Mouse (Mus musculus) spleen, adult 18-20 months (tissue): Measurements from ENCODE around the gene Crlf1.
"Not testable (repeated sequence)": the region's sequence is repeated elsewhere in the genome, so short reads cannot be mapped to it uniquely, and the experiment has no call there.

Source experiments
- DNase-seq, 2 experiments: peaks; one replicate each; pipeline ENCODE4 v3.0.0; 2022; ENCODE audit warnings: mixed read lengths in 2 of 2

Gene Crlf1

DNA sequence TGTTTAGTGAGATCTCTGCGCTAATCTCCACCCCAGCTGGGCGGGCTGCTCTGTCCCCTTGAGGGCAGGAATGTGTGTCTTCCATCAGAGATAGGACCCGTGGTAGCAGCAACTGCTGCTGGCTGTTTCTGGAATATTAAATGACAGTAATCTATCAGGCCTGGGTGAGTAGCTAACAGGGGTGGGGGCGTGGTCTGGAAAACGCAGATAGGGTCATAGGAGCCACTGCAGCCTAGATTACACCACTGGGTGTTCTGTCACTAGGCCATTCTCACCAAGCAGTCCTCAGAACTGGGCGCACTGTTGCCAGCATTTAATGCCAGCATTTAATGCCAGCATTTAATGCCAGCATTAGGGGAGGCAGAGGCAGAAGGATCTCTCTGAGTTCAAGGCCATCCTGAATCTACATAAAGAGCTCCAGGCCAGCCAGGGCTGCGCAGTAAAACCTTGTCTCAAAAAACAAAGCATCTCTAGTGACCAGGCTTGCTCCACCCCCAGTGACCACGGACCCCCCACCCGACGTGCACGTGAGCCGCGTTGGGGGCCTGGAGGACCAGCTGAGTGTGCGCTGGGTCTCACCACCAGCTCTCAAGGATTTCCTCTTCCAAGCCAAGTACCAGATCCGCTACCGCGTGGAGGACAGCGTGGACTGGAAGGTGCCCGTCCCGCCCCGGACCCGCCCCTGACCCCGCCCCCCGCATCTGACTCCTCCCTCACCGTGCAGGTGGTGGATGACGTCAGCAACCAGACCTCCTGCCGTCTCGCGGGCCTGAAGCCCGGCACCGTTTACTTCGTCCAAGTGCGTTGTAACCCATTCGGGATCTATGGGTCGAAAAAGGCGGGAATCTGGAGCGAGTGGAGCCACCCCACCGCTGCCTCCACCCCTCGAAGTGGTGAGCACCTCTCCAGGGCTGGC lies 7.7 kb downstream of the Crlf1 start:
- no peak for DNase-seq

DNA sequence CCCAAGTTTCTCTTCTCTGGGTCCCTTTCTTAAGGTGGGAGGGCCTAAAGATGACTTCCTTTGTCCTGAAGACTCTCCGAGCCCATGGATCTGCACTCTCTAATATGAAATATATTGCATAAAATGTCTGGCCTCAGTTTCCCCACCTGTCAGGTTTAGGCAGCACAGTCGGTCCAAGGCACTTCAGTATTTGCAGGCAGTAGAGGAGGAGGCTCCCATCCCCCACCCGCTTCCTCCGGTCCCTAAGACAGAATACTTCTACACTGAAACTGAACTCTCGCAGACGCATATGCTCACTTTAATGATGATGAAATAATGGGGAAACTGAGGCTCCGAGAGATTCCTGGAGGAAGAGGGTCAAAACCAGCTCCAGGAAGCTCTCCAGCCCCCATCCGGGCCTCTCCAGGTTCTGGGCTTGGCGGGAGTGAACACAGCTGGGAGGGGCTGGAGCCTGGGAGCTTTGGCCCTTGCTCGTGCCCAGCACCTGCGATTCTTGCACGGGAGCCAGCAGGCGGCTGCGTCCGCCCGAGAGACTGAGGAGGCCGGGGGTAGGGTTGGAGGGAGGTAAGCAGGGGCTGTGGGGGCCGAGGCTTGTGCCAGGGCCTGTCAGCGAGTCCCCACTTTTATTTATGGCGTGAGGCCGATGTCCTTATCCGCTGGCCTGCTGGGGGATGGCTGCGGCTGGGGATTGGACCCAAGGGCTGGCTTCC lies 9.0 kb downstream of the Crlf1 start:
- DNase-seq = no peak

DNA sequence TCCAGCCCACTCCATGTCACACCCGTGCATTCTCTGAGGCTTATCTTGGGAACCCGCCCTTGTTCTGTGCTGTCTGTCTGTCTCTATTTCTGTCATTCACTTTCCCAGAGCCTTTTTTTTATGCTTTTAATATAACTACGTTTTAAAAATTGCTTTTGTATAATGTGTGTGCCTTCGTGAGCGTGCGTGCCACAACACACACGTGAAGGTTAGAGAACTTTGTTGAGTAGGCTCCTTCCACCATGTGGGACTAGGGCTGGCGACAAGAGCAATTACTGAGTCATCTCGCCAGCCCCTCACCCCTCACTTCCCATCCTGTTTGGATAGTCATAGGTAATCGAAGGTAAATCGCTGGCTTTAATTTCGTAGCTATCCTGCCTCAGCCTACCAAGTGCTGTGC lies 9.6 kb downstream of the Crlf1 start:
- DNase-seq = no peak

DNA sequence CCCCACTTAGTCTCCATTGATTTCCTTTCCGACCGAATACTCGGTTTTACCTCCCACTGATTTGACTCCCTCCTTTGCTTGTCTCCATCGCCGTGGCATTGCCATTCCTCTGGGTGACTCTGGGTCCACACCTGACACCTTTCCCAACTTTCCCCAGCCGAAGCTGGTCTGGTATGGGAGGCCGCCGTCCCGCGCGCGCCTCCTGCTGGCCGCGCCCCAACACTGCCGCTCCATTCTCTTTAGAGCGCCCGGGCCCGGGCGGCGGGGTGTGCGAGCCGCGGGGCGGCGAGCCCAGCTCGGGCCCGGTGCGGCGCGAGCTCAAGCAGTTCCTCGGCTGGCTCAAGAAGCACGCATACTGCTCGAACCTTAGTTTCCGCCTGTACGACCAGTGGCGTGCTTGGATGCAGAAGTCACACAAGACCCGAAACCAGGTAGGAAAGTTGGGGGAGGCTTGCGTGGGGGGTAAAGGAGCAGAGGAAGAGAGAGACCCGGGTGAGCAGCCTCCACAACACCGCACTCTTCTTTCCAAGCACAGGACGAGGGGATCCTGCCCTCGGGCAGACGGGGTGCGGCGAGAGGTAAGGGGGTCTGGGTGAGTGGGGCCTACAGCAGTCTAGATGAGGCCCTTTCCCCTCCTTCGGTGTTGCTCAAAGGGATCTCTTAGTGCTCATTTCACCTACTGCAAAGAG lies 10.2 kb downstream of the Crlf1 start:
- DNase-seq = peak in 1 of 2 experiments; percentile 59

DNA sequence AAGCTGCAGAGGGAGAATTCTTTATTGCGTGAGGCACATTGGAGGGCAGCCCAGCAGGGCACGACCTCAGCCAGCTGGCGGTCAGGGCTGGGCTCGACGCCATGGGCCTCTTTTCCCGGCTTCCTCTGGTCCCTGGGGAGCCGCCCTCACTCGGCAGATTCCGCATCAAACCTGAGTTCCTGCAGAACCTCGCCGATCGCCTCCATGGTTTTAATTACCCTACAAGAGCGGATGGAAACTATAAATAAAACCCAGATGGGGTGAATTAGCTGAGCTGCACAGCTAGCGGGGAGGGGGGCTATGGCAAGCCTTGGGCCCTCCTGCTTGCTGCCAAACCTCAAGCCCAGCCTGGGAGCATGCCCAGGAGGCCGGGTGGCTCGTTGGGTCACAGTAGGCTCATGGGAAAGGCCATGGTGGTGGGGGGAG lies 11.3 kb downstream of the Crlf1 start:
- no peak for DNase-seq

DNA sequence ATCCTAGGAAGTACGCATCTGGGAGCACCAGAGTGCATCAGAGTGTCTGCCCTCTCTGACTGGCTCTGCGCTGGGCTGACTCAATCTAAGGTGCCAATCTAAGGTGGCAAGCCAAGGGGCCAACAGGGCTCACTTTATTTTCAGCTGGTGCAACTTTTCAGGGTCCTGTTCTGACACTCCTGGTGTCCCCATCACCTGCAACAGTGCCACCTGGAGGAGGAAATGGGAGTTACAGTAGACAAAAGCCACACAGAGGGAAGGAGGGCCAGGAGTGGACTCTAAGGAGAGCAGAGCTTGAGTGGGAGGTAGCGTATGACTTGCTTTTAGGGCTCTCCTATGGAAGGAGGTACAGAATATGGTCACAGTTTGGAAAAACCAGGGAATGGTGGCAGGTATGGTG lies 11.9 kb downstream of the Crlf1 start:
- peak in 1 of 2 experiments; percentile 79 for DNase-seq

DNA sequence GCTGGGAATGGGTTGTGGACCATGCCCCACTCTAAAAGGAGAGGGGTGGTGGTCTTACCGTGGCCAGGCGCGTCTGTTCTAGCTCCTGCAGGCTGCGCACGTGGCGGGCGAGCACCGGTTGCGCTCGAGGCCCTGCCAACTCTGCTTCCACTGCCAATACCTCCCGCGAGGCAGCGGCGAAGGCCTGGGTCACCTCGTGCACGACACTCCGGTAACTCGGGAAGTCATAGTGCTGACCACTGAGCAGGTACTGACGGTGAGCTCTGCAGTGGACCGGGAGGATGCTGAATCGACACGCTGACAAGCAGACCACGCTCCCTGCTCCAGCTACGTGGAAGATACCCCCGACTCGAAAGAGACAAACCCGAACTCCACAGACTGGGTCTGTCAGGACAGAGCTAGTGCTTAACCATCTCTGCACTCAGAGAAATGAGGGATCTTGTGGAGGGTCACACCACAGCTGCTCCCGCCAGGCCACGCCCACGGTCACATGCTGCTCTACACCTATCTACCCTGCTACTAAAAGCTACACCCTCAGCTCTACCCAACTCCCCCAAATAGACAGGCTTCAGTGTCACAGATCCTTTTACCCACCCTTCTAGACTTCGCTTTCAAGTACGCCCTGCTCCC lies 12.9 kb downstream of the Crlf1 start:
- DNase-seq = no peak

DNA sequence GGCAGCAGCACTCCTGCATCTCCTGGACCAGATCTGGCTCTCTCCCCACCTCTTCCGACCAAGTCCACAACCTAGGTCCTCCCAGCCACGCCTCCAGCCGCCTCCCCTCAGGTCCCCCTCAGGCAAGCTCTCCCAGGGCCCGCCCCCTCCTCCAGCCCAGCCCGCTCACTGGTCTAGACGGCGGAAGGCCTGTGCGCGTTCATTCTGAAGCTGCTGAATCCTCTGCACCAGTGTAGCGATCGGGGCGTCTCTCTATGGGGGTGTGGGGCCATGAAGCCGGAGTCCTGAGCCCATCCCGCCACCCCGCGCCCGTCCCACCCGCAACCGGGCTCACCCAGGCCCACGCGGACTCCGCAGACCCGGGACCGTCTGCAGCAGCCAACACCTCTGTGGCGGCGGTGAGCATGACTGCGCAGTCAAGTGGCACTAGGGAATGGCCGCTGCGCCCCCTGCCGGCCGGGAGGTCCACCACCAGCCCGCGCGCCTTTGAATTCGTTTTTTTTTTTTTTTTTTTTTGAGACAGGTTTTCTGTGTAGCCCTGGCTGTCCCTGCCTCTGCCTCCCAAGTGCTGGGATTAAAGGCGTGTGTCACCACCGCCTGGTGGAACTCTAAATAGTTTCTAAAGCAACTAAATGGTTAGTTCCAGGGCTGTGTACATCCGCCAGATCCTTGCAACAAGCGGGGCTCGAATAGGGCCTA lies 13.5 kb downstream of the Crlf1 start, which contains the start of gene Rex1bd:
Gene Rex1bd (minus strand): TSS at position 425 of the 699 bp plus-strand sequence.
- peak; percentile 90 to 95 for DNase-seq

DNA sequence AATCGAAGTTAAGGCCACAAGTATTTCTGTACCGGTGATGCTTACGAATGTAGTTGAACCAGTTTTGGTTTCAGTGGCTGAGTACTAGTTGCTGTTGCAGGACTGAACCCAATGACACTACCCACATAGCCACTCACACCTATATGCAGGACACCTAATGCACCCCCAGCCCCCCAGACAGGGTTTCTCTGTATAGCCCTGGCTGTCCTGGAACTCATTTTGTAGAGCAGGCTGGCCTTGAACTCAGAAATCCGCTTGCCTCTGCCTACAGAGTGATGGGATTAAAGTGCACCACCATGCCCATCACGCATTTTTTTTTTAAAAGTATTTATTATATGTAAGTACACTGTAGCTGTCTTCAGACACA lies 14.1 kb downstream of the Crlf1 start:
- DNase-seq = no peak

DNA sequence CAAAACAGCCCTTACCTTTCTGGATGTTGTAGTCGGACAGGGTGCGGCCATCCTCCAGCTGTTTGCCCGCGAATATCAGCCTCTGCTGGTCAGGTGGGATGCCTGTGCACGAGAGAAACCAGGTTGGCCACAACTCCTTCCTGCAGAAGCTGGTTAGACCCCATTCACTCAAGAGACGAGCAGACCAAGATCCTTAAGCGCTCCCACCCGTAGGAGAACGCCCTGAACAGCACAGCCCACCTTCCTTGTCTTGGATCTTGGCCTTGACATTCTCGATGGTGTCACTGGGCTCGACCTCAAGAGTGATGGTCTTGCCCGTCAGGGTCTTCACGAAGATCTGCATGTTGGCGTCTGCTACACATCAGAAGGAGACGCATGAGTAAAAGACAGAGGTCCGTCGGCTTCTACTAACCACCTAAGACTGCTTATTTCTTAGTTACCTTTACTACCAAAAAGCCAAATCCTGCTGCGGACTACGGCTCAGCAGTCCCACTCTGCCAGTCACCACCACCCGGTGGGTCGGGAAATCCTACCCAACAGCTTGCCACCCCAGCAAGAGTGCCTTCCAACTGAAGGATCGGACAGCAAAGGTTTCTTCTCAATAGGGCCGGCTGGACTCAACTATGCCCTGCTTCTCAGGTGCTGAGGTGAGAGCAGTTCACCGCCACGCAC lies 16.5 kb downstream of the Crlf1 start:
- DNase-seq = no peak

DNA sequence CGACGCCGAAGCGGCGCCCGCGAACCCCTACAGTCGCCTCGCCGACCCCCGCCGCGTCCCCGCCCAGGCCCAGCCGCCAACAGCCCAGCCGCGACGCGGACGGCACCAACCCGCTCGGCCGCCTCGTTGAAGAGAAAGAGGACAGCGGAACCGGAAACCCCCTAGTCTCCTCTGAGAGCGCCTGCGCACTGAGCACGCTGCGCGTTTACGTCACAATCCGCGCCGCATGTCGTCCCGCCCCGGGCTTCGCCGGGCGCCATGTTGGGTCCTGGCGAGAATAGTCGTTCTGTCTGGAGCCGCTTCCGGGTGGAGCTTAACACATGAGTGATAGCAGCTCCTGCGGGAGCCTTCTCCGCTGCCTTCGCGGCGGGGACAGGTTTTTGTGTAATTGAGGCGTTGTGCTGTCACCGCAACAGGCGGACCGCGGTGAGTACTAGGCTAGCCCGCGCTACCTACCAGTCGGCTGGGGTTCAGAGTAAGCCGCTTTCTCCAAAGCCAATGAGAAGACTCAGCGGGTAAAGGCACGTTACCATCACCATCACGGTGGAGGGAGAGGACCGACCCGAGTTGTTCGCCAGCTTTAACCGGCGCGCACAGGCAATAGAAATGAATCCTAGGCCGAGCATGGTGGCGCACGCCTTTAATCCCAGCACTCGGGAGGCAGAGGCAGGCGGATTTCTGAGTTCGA lies 17.4 kb downstream of the Crlf1 start, which contains the start of gene Uba52:
Gene Uba52 (minus strand): TSS at position 574 of the 688 bp plus-strand sequence.
- DNase-seq = peak; percentile 95

DNA sequence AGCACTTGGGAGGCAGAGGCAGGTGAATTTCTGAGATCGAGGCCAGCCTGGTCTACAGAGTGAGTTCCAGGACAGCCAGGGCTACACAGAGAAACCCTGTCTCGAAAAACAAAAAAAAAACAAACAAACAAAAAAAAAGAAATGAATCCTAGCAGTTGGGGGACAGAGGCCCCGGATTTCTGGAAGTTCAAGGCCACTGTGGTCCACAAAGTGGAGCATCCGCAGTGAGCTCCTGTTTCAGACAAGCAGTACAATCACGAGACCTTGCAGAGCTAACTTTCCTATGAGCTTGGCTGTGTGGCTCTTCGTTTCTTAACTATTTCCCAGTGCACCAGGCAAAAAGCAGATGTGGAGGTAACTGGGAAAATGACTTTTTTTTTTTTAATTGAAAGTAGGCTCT lies 18.2 kb downstream of the Crlf1 start:
- DNase-seq = not testable (repeated sequence)

DNA sequence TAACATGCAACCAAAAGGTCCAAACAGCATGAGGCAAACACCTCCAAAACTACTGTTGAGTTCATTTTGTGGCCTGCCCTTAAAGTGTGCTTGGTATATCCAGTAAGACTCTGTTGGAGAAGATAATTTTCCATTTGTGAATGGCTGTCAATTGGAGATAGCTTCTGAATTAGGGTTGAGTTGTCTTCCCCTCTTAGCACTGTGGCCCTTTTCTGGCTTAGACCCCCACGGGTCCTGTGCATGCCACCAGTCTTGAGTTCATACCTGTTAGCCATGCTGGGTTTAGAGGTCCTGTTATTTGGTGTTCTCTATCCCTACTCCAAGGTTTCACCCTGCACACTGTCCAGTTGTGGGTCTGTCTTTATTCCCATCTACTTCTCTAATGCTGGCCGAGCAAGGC lies 18.8 kb downstream of the Crlf1 start:
- no peak for DNase-seq

DNA sequence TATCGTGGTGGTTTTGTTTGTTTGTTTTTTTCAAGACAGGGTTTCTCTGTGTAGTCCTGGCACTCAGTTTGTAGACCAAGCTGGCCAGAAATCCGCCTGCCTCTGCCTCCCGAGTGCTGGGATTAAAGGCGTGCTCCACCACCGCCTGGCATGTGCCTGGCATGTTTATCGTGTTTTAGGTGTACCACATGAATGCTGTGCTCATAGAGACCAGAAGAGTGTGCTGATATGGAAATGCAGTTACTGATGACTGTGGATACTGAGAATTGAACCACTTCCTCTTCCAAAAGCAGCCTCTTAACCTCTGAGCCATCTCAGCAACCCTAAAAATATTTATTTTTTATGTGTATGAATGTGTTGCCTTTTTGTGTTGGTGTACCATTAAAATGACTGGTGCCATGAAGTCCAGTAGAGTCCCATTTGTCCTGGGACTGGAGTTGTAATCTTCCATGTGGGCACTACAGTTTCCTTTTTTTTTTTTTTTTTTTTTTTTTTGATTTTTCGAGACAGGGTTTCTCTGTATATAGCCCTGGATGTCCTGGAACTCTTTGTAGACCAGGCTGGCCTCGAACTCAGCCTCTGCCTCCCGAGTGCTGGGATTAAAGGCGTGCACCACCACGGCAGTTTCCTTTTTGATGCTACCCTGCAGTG lies 19.4 kb downstream of the Crlf1 start:
- DNase-seq = no peak

DNA sequence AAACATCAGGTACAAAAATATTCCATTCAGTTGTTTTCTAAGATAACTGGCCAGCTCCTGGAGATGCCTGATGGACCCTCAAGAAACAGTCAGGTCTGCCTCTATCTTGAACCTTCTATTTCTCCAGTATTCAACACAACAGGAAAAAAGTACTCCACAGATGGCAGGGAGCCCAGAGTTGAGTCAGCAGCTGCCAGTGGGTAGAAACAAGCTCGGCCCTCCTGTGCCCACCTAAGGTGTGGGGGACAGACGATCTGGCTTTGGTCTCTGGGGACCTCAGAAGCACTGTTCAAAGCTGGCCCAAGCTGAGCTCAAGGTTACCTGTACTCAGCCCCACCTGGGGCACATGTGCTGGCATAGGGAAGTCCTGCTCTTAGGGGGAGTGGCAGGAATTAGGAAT lies 20.5 kb downstream of the Crlf1 start:
- no peak for DNase-seq

DNA sequence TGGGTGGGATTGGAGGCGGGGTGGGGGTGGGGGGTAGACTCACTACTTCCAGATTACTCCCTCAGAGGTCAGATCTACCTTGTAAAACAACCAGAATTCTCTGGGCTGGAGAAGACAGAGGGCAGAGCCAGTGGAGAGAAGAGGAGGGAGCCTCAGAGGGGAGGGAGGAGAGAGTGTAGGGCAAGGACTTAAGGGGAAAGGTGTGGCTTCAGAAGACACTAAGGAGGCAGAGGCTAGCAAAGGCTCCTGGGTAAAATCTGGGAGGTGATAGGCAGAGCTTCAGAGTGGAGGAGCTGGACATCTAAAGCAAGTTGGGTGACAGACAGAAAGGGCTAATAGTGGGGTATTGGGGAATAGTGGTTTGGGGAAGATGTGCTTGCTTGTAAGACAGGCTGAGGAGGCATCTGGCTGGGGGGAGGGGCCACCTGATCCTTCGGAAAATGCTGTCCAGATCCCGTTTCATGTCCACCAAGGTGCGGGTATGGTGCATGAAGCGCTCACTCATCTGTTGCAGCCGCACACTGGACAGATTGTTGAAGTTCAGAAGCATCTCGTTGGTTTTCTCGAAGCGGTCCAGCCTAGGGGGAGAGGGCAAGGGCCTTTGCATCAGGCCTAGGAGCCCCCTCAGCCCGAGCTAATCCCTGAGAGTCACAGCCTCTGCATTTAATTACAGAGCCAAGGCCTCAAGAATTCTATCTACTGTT lies 25.1 kb downstream of the Crlf1 start:
- no peak for DNase-seq

DNA sequence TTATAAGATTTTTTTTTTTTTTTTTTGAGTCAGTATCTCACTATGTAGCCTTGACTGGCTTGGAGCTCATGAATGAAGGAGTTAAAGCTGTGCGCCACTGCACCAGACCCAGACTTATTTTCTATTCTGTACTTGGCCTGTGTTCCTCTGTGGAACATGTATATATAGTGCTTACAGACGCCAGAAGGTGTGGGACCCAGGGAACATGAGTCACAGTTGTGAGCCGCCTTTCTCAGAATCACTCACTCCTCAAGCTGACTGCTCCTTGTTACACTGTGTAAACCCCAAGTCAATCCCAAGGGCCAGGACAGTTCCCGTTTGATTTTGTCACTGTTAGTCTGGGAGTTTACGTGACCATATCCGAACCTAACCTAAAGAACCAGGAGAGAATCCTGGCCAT lies 26.1 kb downstream of the Crlf1 start:
- DNase-seq = no peak

DNA sequence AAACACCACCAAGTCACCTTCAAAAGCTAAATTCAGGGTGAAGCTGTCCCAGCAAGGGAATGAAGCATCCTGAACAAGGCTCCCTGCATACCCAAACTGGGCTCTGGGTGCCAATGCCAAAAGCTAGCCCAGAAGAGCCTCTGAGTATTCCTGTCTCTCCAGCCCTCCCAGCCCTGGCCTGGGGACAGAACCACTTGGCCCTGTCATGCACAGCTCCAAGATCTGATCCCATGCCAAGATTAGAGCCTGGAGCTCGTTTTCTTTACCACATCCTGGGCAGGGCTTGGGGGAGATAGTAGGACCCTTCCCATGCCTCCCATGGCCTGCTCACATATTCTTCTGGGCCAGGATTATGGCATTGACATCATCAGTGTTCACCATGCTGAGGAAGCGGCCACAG lies 26.6 kb downstream of the Crlf1 start:
- DNase-seq = no peak

DNA sequence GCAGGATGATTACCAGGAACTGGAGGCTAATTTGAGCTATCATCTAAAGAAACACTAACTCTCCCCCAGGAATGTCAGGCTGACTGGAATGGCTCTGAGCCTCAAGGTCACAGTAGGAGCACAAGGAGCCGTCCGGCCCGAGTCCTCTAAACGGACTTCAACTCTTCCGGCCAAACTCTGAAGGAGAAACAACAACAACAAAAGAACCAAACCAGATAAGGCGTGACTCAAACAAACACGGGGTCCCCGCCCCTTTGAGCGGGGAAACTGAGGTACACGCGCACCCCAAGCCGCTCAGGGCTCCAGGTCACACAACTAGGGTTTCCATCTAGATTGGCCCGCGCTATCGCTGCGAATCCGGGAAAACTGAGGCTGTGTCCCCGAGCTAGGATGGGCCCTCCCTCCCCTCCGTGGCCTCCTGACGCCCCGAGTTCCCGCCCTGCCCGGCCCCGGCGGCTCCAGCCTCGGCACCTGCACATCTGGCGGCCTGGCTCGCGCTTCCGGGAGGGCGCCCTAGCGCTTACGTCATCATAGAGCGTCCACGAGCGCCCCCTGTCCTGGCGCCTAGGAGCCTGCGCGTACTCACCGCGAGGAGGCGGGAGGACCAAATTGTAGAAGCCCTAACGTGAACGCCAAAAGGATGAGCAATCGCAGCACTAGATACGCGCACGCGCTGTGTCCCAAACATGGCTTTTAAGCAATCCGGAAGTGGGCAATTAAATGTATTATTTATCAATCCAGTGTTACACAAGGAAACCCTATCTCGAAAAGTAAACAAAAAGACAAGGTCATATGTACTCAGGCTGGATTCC lies 29.8 kb downstream of the Crlf1 start:
- peak; percentile 92 to 93 for DNase-seq
